Mouse (Mus musculus) kidney, embryonic 14.5 days (tissue): ENCODE data around the gene Wnt16. TPM values are rescaled to one million over a fixed set of nuclear protein-coding genes. Genes with fewer than 3 reads are reported as not detected.
A peak's percentile ranks its signal among the peaks of the same experiment; 100 is the strongest.

ENCODE experiments used
- ATAC-seq: fragments of 200-750 bp; cut with Nextera tagmentation; 2 replicates; pipeline ENCODE4 v1.8.0; 2017; ENCODE audit warnings: moderate number of reproducible peaks, mild to moderate bottlenecking, moderate TSS enrichment, moderate library complexity; ENCODE audit not compliant: low FRiP score, low TSS enrichment
- H3K27ac ChIP-seq: fragments of 300-500 bp; sonication (generic); 2 replicates; pipeline ENCODE4 v1.5.1; 2014; ENCODE audit warnings: low read depth, mild to moderate bottlenecking, low read length, moderate library complexity, mixed read lengths
- H3K27me3 ChIP-seq: fragments of 300-500 bp; sonication (generic); 2 replicates; pipeline ENCODE4 v1.6.1; 2014; ENCODE audit warnings: mild to moderate bottlenecking, low read length; ENCODE audit not compliant: control insufficient read depth, insufficient read depth
- H3K36me3 ChIP-seq: fragments of 300-500 bp; sonication (generic); 2 replicates; pipeline ENCODE4 v1.6.1; 2014; ENCODE audit warnings: low read length, mixed read lengths; ENCODE audit not compliant: control insufficient read depth, insufficient read depth
- H3K4me1 ChIP-seq: fragments of 300-500 bp; sonication (generic); 2 replicates; pipeline ENCODE4 v1.6.1; 2014; ENCODE audit warnings: low read length, mixed read lengths; ENCODE audit not compliant: control insufficient read depth, insufficient read depth
- H3K4me2 ChIP-seq: fragments of 300-500 bp; sonication (generic); replicated peaks from 2 replicates; pipeline ENCODE4 v1.6.1; 2014; ENCODE audit warnings: low read depth, mild to moderate bottlenecking, low read length
- H3K4me3 ChIP-seq: fragments of 300-500 bp; sonication (generic); 2 replicates; pipeline ENCODE4 v1.5.1; 2014; ENCODE audit warnings: mild to moderate bottlenecking, low read length
- H3K9ac ChIP-seq: fragments of 300-500 bp; sonication (generic); 2 replicates; pipeline ENCODE4 v1.6.1; 2014; ENCODE audit warnings: low read depth, mild to moderate bottlenecking, low read length, moderate library complexity
- H3K9me3 ChIP-seq: fragments of 300-500 bp; sonication (generic); 2 replicates; pipeline ENCODE4 v1.6.1; 2016; ENCODE audit warnings: low read length; ENCODE audit not compliant: control insufficient read depth
- WGBS: fragments of 180-500 bp; shearing (Covaris S2); extraction: QIAGEN DNeasy Blood & Tissue Kit; methylation state at CpG from one replicate; pipeline ENCODE4 v1.1.7; 2014; 5-methylcytosine and 5-hydroxymethylcytosine counted together
- polyA plus RNA-seq: library from polyadenylated mRNA; unstranded; fragments of >200 nt; fragmentation: Nextera tagmentation; extraction: Ambion mirVana; gene quantifications from 2 replicates; pipeline ENCODE4 v1.2.1, GENCODE M21; 2014

Wnt16 gene
- polyA plus RNA-seq, 1 experiment from 2014 or later, result 1.2 TPM

- H3K4me1 ChIP-seq, result peaks cover 9% of the 10 kb centered on the region; the same call in 1 of the 2 replicates
- no peaks in the 10 kb centered on the region for H3K9me3 ChIP-seq
- H3K4me2 ChIP-seq, result no peak overlapping the region
- H3K4me3 ChIP-seq, result no peak overlapping the region
- no peak for ATAC-seq
- H3K27ac ChIP-seq, result no peak overlapping the region
- peaks cover 18% of the 10 kb centered on the region for H3K27me3 ChIP-seq
- 56% methylated on average over 3 of the region's 3 CpGs for WGBS
- H3K36me3 ChIP-seq, result no peaks in the 10 kb centered on the region
- H3K9ac ChIP-seq, result no peak overlapping the region
Measured at GRCm38 (mm10) chr6:22293922-22294321, 5.9 kb downstream of the Wnt16 start.

- Histone ChIP-seq H3K9me3 (no peaks in the 10 kb centered on the region), H3K27ac (no peak overlapping the region), H3K4me1 (no peaks in the 10 kb centered on the region), H3K4me3 (no peak overlapping the region), H3K9ac (no peak overlapping the region), H3K36me3 (no peaks in the 10 kb centered on the region), H3K27me3 (no peaks in the 10 kb centered on the region; the same call in 1 of the 2 replicates), H3K4me2 (no peak overlapping the region)
- 61% methylated on average over 6 of the region's 6 CpGs for WGBS
- ATAC-seq, result no peak
Measured at GRCm38 (mm10) chr6:22297028-22297427, 9.0 kb downstream of the Wnt16 start.

GRCm38 (mm10) chr6:22298059-22298458 lies 10.0 kb downstream of the Wnt16 start:
- Histone ChIP-seq H3K9ac (no peak overlapping the region), H3K27me3 (no peaks in the 10 kb centered on the region; the same call in 1 of the 2 replicates), H3K4me1 (no peaks in the 10 kb centered on the region), H3K4me3 (no peak overlapping the region), H3K4me2 (peak overlapping the region; percentile 15; the same call in 1 of the 2 replicates), H3K9me3 (no peaks in the 10 kb centered on the region), H3K27ac (no peak overlapping the region), H3K36me3 (peaks cover 4% of the 10 kb centered on the region; the same call in 1 of the 2 replicates)
- 34% methylated on average over 14 of the region's 14 CpGs for WGBS
- ATAC-seq, result no peak

- Histone ChIP-seq H3K4me2 (no peak overlapping the region), H3K4me1 (no peaks in the 10 kb centered on the region), H3K36me3 (peaks cover 25% of the 10 kb centered on the region; the same call in 1 of the 2 replicates), H3K27me3 (no peaks in the 10 kb centered on the region), H3K9ac (no peak overlapping the region), H3K9me3 (no peaks in the 10 kb centered on the region), H3K4me3 (no peak overlapping the region), H3K27ac (no peak overlapping the region)
- peak; percentile 39; the same call in 1 of the 2 replicates for ATAC-seq
- 57% methylated on average over 13 of the region's 13 CpGs for WGBS
Measured at GRCm38 (mm10) chr6:22325364-22326072, 37.5 kb downstream of the Wnt16 start.

GRCm38 (mm10) chr6:22326289-22326688 lies 38.3 kb downstream of the Wnt16 start:
- ATAC-seq, result no peak

GRCm38 (mm10) chr6:22327091-22327490 lies 39.1 kb downstream of the Wnt16 start:
- H3K9me3 ChIP-seq, result no peaks in the 10 kb centered on the region
- peak; percentile 53; the same call in 1 of the 2 replicates for ATAC-seq
- no peak overlapping the region for H3K4me3 ChIP-seq
- WGBS, result 56% methylated on average over 4 of the region's 4 CpGs
- no peak overlapping the region for H3K9ac ChIP-seq
- H3K4me1 ChIP-seq, result no peaks in the 10 kb centered on the region
- H3K27me3 ChIP-seq, result no peaks in the 10 kb centered on the region
- peaks cover 13% of the 10 kb centered on the region; the same call in 1 of the 2 replicates for H3K36me3 ChIP-seq
- H3K27ac ChIP-seq, result no peak overlapping the region
- H3K4me2 ChIP-seq, result no peak overlapping the region

More at GRCm38 (mm10) chr6:22326289-22326688, 38.3 kb downstream of the Wnt16 start:
- Histone ChIP-seq H3K4me2 (no peak overlapping the region), H3K4me1 (no peaks in the 10 kb centered on the region), H3K27ac (no peak overlapping the region), H3K9me3 (no peaks in the 10 kb centered on the region), H3K4me3 (no peak overlapping the region), H3K27me3 (no peaks in the 10 kb centered on the region), H3K36me3 (peaks cover 21% of the 10 kb centered on the region; the same call in 1 of the 2 replicates), H3K9ac (no peak overlapping the region)
- 78% methylated on average over 4 of the region's 4 CpGs for WGBS

GRCm38 (mm10) chr6:22327931-22328330 lies 39.9 kb downstream of the Wnt16 start:
- no peak overlapping the region for H3K27ac ChIP-seq
- peaks cover 12% of the 10 kb centered on the region; the same call in 1 of the 2 replicates for H3K36me3 ChIP-seq
- WGBS, result 51% methylated on average over 8 of the region's 8 CpGs
- no peaks in the 10 kb centered on the region for H3K4me1 ChIP-seq
- H3K4me3 ChIP-seq, result no peak overlapping the region
- no peaks in the 10 kb centered on the region for H3K27me3 ChIP-seq
- no peaks in the 10 kb centered on the region for H3K9me3 ChIP-seq
- H3K9ac ChIP-seq, result no peak overlapping the region
- no peak overlapping the region for H3K4me2 ChIP-seq
- peak; percentile 63; the same call in 1 of the 2 replicates for ATAC-seq

- no peak overlapping the region for H3K4me2 ChIP-seq
- H3K4me1 ChIP-seq, result no peaks in the 10 kb centered on the region
- H3K36me3 ChIP-seq, result peaks cover 8% of the 10 kb centered on the region; the same call in 1 of the 2 replicates
- H3K27me3 ChIP-seq, result no peaks in the 10 kb centered on the region
- no peak overlapping the region for H3K4me3 ChIP-seq
- H3K9me3 ChIP-seq, result no peaks in the 10 kb centered on the region
- WGBS, result 74% methylated on average over 13 of the region's 13 CpGs
- ATAC-seq, result no peak
- no peak overlapping the region for H3K9ac ChIP-seq
- no peak overlapping the region for H3K27ac ChIP-seq
Measured at GRCm38 (mm10) chr6:22330169-22330960, 42.3 kb downstream of the Wnt16 start.

- ATAC-seq, result no peak
- Histone ChIP-seq H3K27me3 (no peaks in the 10 kb centered on the region), H3K27ac (no peak overlapping the region), H3K4me2 (no peak overlapping the region), H3K36me3 (peaks cover 8% of the 10 kb centered on the region; the same call in 1 of the 2 replicates), H3K9ac (no peak overlapping the region), H3K4me3 (no peak overlapping the region), H3K4me1 (no peaks in the 10 kb centered on the region), H3K9me3 (no peaks in the 10 kb centered on the region)
- WGBS, result 92% methylated on average over 2 of the region's 2 CpGs
Measured at GRCm38 (mm10) chr6:22332548-22332947, 44.5 kb downstream of the Wnt16 start.
